21 mouse cellular contexts compared by ENCODE assay signal in the genomic region with DNA sequence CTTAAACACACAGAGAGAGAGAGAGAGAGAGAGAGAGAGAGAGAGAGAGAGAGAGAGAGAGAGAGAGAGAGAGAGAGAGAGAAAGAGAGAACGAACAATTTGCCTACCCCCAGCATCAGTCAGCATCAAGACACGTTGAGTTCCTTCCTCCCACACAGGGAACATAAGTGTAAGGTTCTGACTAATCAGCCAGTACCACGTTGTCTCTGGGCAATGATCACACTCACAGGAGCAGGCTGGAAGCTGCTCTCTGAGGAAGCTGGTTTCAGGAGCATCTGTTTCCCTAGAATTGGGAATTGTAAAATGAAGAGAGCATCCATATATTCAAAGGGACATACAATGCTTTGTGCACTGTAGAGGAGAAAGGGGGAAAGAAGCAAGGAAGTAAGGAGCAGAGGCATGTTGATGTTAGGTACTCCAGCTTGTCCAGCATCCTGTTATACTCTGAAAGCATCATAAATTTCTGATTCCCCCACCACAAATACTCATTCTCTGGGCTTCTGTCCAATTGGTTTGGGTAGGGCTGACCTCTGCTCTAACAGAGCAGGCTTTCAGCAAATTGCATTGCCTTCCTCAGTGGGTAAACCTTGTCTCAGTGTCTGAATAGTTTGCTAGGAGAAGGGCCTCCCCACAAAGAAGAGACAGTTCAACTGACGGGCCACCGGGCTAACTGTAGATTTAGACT.
DNase-seq lines count a peak whose midpoint lies in the region; ATAC-seq lines count a peak whose summit lies in the region.
"Had no signal": no experiment of that assay in that cellular context is flagged by ENCODE, and none has a peak within 500 bp of the region (broad histone marks: within the 10 kb centered on the region; RNA-seq: fewer than 3 reads in every experiment).

No protein-coding gene starts in this region.

- DNase-seq in frontal cortex, adult 2 months (ENCODE audit: extremely low spot score in 1 of 2, low spot score in 1 of 2) = peak; percentile 56 to 79
- DNase-seq in frontal cortex, postnatal 10 days (ENCODE audit: low spot score in 2 of 2) = no peak
- DNase-seq in left cerebral cortex, adult 18-20 months (ENCODE audit: low spot score in 2 of 2) = peak; percentile 50 to 57
- DNase-seq in left cerebral cortex, postnatal 4 days = no peak
- peak; percentile 46 for DNase-seq in NIH3T3 (ENCODE audit: low read depth)
- DNase-seq in left cerebral cortex, adult 9 months (ENCODE audit: low spot score in 2 of 2) = peak; percentile 68 to 77
- no peak for DNase-seq in cerebellum, postnatal 25 days
- no peak for DNase-seq in hindbrain, embryonic 14.5 days (ENCODE audit: low spot score)
- DNase-seq: adrenal gland, postnatal 14 days; cerebellum, adult 8-10 months; heart, adult 18-20 months; kidney, adult 8-10 months; midbrain, embryonic 14.5 days; retina, postnatal 1 day; thymus, adult 18-20 months had no signal

- 82% methylated on average over 5 of the region's 5 CpGs for WGBS in hindbrain, embryonic 14.5 days

- no peak overlapping the region for H3K27ac ChIP-seq in hindbrain, embryonic 14.5 days
- H3K27ac ChIP-seq: limb, embryonic 13.5 days; liver, embryonic 14.5 days had no signal

- intact Hi-C loops in left cerebral cortex, postnatal 4 days (cut with DNase I) = loop anchor here (10.0 kb wide), 1 partner anchor 115 kb away; no protein-coding TSS in a partner anchor

- H3K4me1 ChIP-seq in hindbrain, embryonic 14.5 days (replicated peaks; ENCODE audit: control insufficient read depth, insufficient read depth, low read length) = no peaks in the 10 kb centered on the region
- H3K4me1 ChIP-seq: limb, embryonic 13.5 days had no signal

- no peak overlapping the region for H3K9ac ChIP-seq in hindbrain, embryonic 14.5 days
- H3K9ac ChIP-seq: limb, embryonic 13.5 days; liver, embryonic 14.5 days had no signal

- no peaks in the 10 kb centered on the region for H3K9me3 ChIP-seq in hindbrain, embryonic 14.5 days (ENCODE audit: control insufficient read depth, low read length)
- H3K9me3 ChIP-seq: limb, embryonic 13.5 days had no signal

- H3K4me2 ChIP-seq in hindbrain, embryonic 14.5 days (replicated peaks) = no peak overlapping the region
- H3K4me2 ChIP-seq: limb, embryonic 13.5 days had no signal

- no peaks in the 10 kb centered on the region for H3K27me3 ChIP-seq in hindbrain, embryonic 14.5 days (ENCODE audit: control insufficient read depth, insufficient read depth, low read length)
- H3K27me3 ChIP-seq: CH12.LX; limb, embryonic 13.5 days had no signal

- no peak overlapping the region for H3K4me3 ChIP-seq in hindbrain, embryonic 14.5 days (replicated peaks; ENCODE audit: low read length)
- H3K4me3 ChIP-seq: limb, embryonic 13.5 days; myocyte had no signal

- no peaks in the 10 kb centered on the region for H3K36me3 ChIP-seq in hindbrain, embryonic 14.5 days (replicated peaks; ENCODE audit: control insufficient read depth, insufficient read depth)
- H3K36me3 ChIP-seq: limb, embryonic 13.5 days had no signal

- no peak for ATAC-seq in hindbrain, embryonic 14.5 days (ENCODE audit: low FRiP score)
- ATAC-seq: inflammation-experienced regulatory T-cells, adult 6 months; lung, postnatal 0 days had no signal

Comparison
In these comparisons a context has a peak if more than half of its experiments do, and no peak if none do; other contexts are left out.
1. DNase-seq: peak in frontal cortex, adult 2 months (2 of 2), left cerebral cortex, adult 18-20 months (2 of 2), NIH3T3 (single experiment) and left cerebral cortex, adult 9 months (2 of 2); none in frontal cortex, postnatal 10 days (0 of 2), left cerebral cortex, postnatal 4 days (single experiment), cerebellum, postnatal 25 days (0 of 2) and hindbrain, embryonic 14.5 days (single experiment).